Comparison of ENCODE assay signal across 13 mouse cellular contexts in the genomic region with DNA sequence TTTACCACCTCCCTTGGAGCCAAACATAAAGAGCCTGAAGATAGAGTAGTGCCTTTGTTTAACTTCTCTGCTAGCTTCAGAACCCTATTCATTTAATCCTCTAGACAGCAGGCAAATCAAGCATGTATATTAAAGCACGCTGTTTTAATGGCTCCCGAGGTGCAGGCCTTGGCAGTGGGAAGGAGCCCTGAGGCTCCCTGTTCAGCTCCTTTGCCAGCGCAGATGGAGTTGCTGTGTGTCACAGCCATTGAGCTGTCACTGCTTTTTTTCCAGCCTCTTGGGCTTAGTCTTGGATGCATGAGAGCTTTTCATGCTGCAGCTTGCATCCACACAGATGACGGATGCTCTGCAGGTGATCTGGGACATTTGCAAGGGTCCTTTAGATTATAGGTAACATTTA.
DNase-seq lines count a peak whose midpoint lies in the region; ATAC-seq lines count a peak whose summit lies in the region.
"Had no signal": no experiment of that assay in that cellular context is flagged by ENCODE, and none has a peak within 500 bp of the region (broad histone marks: within the 10 kb centered on the region; RNA-seq: fewer than 3 reads in every experiment).

No protein-coding gene starts in this region.

- H3K4me2 ChIP-seq in embryonic facial prominence, embryonic 14.5 days (ENCODE audit: low read depth, low read length): no peak overlapping the region
- H3K4me2 ChIP-seq in midbrain, embryonic 13.5 days (replicated peaks): no peak overlapping the region
- H3K4me2 ChIP-seq in hindbrain, embryonic 16.5 days (ENCODE audit: low read length): no peak overlapping the region
- H3K4me2 ChIP-seq in heart, embryonic 11.5 days: no peak overlapping the region
- H3K4me2 ChIP-seq: kidney, embryonic 15.5 days; limb, embryonic 13.5 days had no signal

- H3K9me3 ChIP-seq in embryonic facial prominence, embryonic 14.5 days (ENCODE audit: control insufficient read depth, low read length): no peaks in the 10 kb centered on the region
- H3K9me3 ChIP-seq in embryonic facial prominence, embryonic 10.5 days: no peaks in the 10 kb centered on the region
- H3K9me3 ChIP-seq in midbrain, embryonic 13.5 days: no peaks in the 10 kb centered on the region
- no peaks in the 10 kb centered on the region for H3K9me3 ChIP-seq in midbrain, embryonic 10.5 days (replicated peaks)
- H3K9me3 ChIP-seq in hindbrain, embryonic 16.5 days (ENCODE audit: control insufficient read depth, low read length): no peaks in the 10 kb centered on the region
- no peaks in the 10 kb centered on the region for H3K9me3 ChIP-seq in heart, embryonic 11.5 days (replicated peaks; ENCODE audit: control insufficient read depth, low read length)
- H3K9me3 ChIP-seq: kidney, embryonic 15.5 days; limb, embryonic 13.5 days had no signal

- no peaks in the 10 kb centered on the region for H3K27me3 ChIP-seq in embryonic facial prominence, embryonic 14.5 days (replicated peaks; ENCODE audit: control insufficient read depth, insufficient read depth, low read length)
- peaks cover 3% of the 10 kb centered on the region; the same call in 1 of the 2 replicates for H3K27me3 ChIP-seq in embryonic facial prominence, embryonic 10.5 days (replicated peaks; ENCODE audit: low read depth, poor library complexity, severe bottlenecking)
- H3K27me3 ChIP-seq in midbrain, embryonic 13.5 days: no peaks in the 10 kb centered on the region
- no peaks in the 10 kb centered on the region for H3K27me3 ChIP-seq in midbrain, embryonic 10.5 days (ENCODE audit: low read depth, poor library complexity, severe bottlenecking)
- H3K27me3 ChIP-seq in hindbrain, embryonic 16.5 days (replicated peaks; ENCODE audit: control insufficient read depth, insufficient read depth, low read length): no peaks in the 10 kb centered on the region
- no peaks in the 10 kb centered on the region for H3K27me3 ChIP-seq in heart, embryonic 11.5 days (ENCODE audit: control insufficient read depth, insufficient read depth, low read length)

- no peaks in the 10 kb centered on the region for H3K36me3 ChIP-seq in embryonic facial prominence, embryonic 14.5 days (ENCODE audit: control insufficient read depth, insufficient read depth, low read length)
- H3K36me3 ChIP-seq in embryonic facial prominence, embryonic 10.5 days (replicated peaks): no peaks in the 10 kb centered on the region
- no peaks in the 10 kb centered on the region for H3K36me3 ChIP-seq in midbrain, embryonic 13.5 days
- no peaks in the 10 kb centered on the region for H3K36me3 ChIP-seq in midbrain, embryonic 10.5 days
- H3K36me3 ChIP-seq in hindbrain, embryonic 16.5 days (ENCODE audit: control insufficient read depth, insufficient read depth, low read length): no peaks in the 10 kb centered on the region
- no peaks in the 10 kb centered on the region for H3K36me3 ChIP-seq in heart, embryonic 11.5 days (ENCODE audit: control insufficient read depth, insufficient read depth, low read length)
- H3K36me3 ChIP-seq: kidney, embryonic 15.5 days; limb, embryonic 13.5 days had no signal

- no peaks in the 10 kb centered on the region for H3K4me1 ChIP-seq in embryonic facial prominence, embryonic 14.5 days (ENCODE audit: control insufficient read depth, insufficient read depth, low read length)
- H3K4me1 ChIP-seq in embryonic facial prominence, embryonic 10.5 days: 0 out of 2 replicates have a peak, but pooled peaks cover 6% of the 10 kb centered on the region
- H3K4me1 ChIP-seq in midbrain, embryonic 13.5 days (replicated peaks): no peaks in the 10 kb centered on the region; the same call in 1 of the 2 replicates
- no peaks in the 10 kb centered on the region for H3K4me1 ChIP-seq in midbrain, embryonic 10.5 days
- H3K4me1 ChIP-seq in hindbrain, embryonic 16.5 days (ENCODE audit: control insufficient read depth, insufficient read depth, low read depth, low read length): no peaks in the 10 kb centered on the region
- no peaks in the 10 kb centered on the region for H3K4me1 ChIP-seq in heart, embryonic 11.5 days (ENCODE audit: control insufficient read depth, insufficient read depth, low read length)

- 37% methylated on average over 4 of the region's 4 CpGs for WGBS in embryonic facial prominence, embryonic 14.5 days
- WGBS in embryonic facial prominence, embryonic 10.5 days: 58% methylated on average over 4 of the region's 4 CpGs
- WGBS in midbrain, embryonic 13.5 days: 35% methylated on average over 4 of the region's 4 CpGs
- 59% methylated on average over 4 of the region's 4 CpGs for WGBS in midbrain, embryonic 10.5 days
- 20% methylated on average over 4 of the region's 4 CpGs for WGBS in hindbrain, embryonic 16.5 days
- WGBS in heart, embryonic 11.5 days (ENCODE audit: insufficient replicate concordance): 52% methylated on average over 4 of the region's 4 CpGs

- 0 out of 2 replicates have a peak, but pooled peaks have one; percentile 33 for ATAC-seq in embryonic facial prominence, embryonic 14.5 days (ENCODE audit: low read depth)
- ATAC-seq in midbrain, embryonic 13.5 days: no peak
- ATAC-seq in hindbrain, embryonic 16.5 days: peak; percentile 53; the same call in 1 of the 2 replicates
- no peak for ATAC-seq in heart, embryonic 11.5 days (replicated peaks; ENCODE audit: insufficient number of reproducible peaks, low FRiP score, low TSS enrichment)

- peak; percentile 40 for DNase-seq in embryonic facial prominence, embryonic 14.5 days (ENCODE audit: low spot score)
- DNase-seq in embryonic facial prominence, embryonic 10.5 days (ENCODE audit: low spot score): no peak
- DNase-seq in midbrain, embryonic 10.5 days (ENCODE audit: low spot score): no peak
- peak; percentile 53 for DNase-seq in cerebellum, adult 8-10 months
- DNase-seq in thymus, postnatal 14 days: no peak
- DNase-seq: adrenal gland, postnatal 10 days; heart, adult 18-20 months; lung, postnatal 14 days had no signal

- no peak overlapping the region for H3K27ac ChIP-seq in embryonic facial prominence, embryonic 14.5 days (replicated peaks; ENCODE audit: low read depth, low read length)
- H3K27ac ChIP-seq in embryonic facial prominence, embryonic 10.5 days (replicated peaks): no peak overlapping the region
- peak overlapping the region; percentile 52; the same call in 1 of the 2 replicates for H3K27ac ChIP-seq in midbrain, embryonic 13.5 days
- no peak overlapping the region for H3K27ac ChIP-seq in midbrain, embryonic 10.5 days (replicated peaks)
- no peak overlapping the region for H3K27ac ChIP-seq in hindbrain, embryonic 16.5 days (ENCODE audit: low read depth, low read length)
- no peak overlapping the region for H3K27ac ChIP-seq in heart, embryonic 11.5 days (ENCODE audit: low read depth, low read length)
- H3K27ac ChIP-seq: kidney, embryonic 15.5 days; limb, embryonic 13.5 days had no signal

- no peak overlapping the region for H3K4me3 ChIP-seq in embryonic facial prominence, embryonic 14.5 days (ENCODE audit: low read depth, low read length)
- H3K4me3 ChIP-seq in embryonic facial prominence, embryonic 10.5 days: no peak overlapping the region
- no peak overlapping the region for H3K4me3 ChIP-seq in midbrain, embryonic 13.5 days (replicated peaks)
- no peak overlapping the region for H3K4me3 ChIP-seq in midbrain, embryonic 10.5 days
- H3K4me3 ChIP-seq in hindbrain, embryonic 16.5 days (ENCODE audit: low read length): no peak overlapping the region
- no peak overlapping the region for H3K4me3 ChIP-seq in heart, embryonic 11.5 days (ENCODE audit: low read depth, low read length)
- H3K4me3 ChIP-seq: kidney, embryonic 15.5 days; limb, embryonic 13.5 days had no signal

- H3K9ac ChIP-seq in embryonic facial prominence, embryonic 14.5 days (ENCODE audit: low read depth, low read length): no peak overlapping the region
- H3K9ac ChIP-seq in midbrain, embryonic 13.5 days (replicated peaks): no peak overlapping the region
- H3K9ac ChIP-seq in hindbrain, embryonic 16.5 days (ENCODE audit: low read depth, low read length): no peak overlapping the region
- H3K9ac ChIP-seq in heart, embryonic 11.5 days (ENCODE audit: low read depth, low read length): no peak overlapping the region
- H3K9ac ChIP-seq: kidney, embryonic 15.5 days; limb, embryonic 13.5 days had no signal

Comparison
In these comparisons a context has a peak if more than half of its experiments do, and no peak if none do; other contexts are left out.
1. DNase-seq: peak in embryonic facial prominence, embryonic 14.5 days (single experiment) and cerebellum, adult 8-10 months (single experiment); none in embryonic facial prominence, embryonic 10.5 days (single experiment), midbrain, embryonic 10.5 days (single experiment) and thymus, postnatal 14 days (single experiment).
2. ATAC-seq: peak in embryonic facial prominence, embryonic 14.5 days (single experiment) and hindbrain, embryonic 16.5 days (single experiment); none in midbrain, embryonic 13.5 days (single experiment) and heart, embryonic 11.5 days (single experiment).